ENCODE assay signal across 7 mouse cellular contexts in genomic region chr10:11491956-11492355, GRCm38 (mm10).
A peak's percentile ranks its signal among the peaks of the same experiment; 100 is the strongest.
DNase-seq lines count a peak whose midpoint lies in the region; ATAC-seq lines count a peak whose summit lies in the region.

No protein-coding gene starts in this region.

- no peak overlapping the region for H3K9ac ChIP-seq in heart, embryonic 14.5 days (ENCODE audit: low read length)

- H3K27ac ChIP-seq in heart, embryonic 14.5 days (replicated peaks in 1 of 2; ENCODE audit: control insufficient read depth in 1 of 2, insufficient read depth in 1 of 2, low read depth in 2 of 2, low read length in 2 of 2), result no peak overlapping the region

- H3K36me3 ChIP-seq in heart, embryonic 14.5 days (ENCODE audit: control insufficient read depth, insufficient read depth, low read length), result no peaks in the 10 kb centered on the region
- H3K36me3 ChIP-seq in megakaryocyte, embryonic 14.5 days (replicated peaks; ENCODE audit: low read length), result no peaks in the 10 kb centered on the region

- H3K9me3 ChIP-seq in heart, embryonic 14.5 days (ENCODE audit: control insufficient read depth, low read length), result peaks cover 13% of the 10 kb centered on the region
- H3K9me3 ChIP-seq in megakaryocyte, embryonic 14.5 days, result peaks cover 13% of the 10 kb centered on the region

- peak; percentile 98 for ATAC-seq in common myeloid progenitor, adult 5-6 weeks (replicated peaks; ENCODE audit: low read depth, poor library complexity, severe bottlenecking)
- ATAC-seq in heart, embryonic 14.5 days (ENCODE audit: insufficient number of reproducible peaks, insufficient read depth, low FRiP score, low read depth), result peak; percentile 100

- WGBS in heart, embryonic 14.5 days, result 47% methylated on average over 28 of the region's 28 CpGs

- H3K4me2 ChIP-seq in heart, embryonic 14.5 days (ENCODE audit: low read length), result no peak overlapping the region

- no peaks in the 10 kb centered on the region for H3K4me1 ChIP-seq in heart, embryonic 14.5 days (ENCODE audit: control insufficient read depth in 2 of 2, insufficient read depth in 2 of 2, low read length in 2 of 2)
- no peaks in the 10 kb centered on the region for H3K4me1 ChIP-seq in megakaryocyte, embryonic 14.5 days

- H3K27me3 ChIP-seq in heart, embryonic 14.5 days (ENCODE audit: control insufficient read depth, insufficient read depth, low read length), result no peaks in the 10 kb centered on the region
- H3K27me3 ChIP-seq in megakaryocyte, embryonic 14.5 days (replicated peaks), result no peaks in the 10 kb centered on the region

- peak; percentile 39 to 70 for DNase-seq in CD8-positive naive resting alpha-beta T cell, adult 2 months (ENCODE audit: low read depth in 2 of 2, low spot score in 2 of 2)
- peak; percentile 81 for DNase-seq in R1 (ENCODE audit: low read depth, low spot score)
- peak; percentile 65 to 72 for DNase-seq in kidney, postnatal 4 days
- peak; percentile 65 for DNase-seq in right cerebral cortex, postnatal 25 days

- H3K4me3 ChIP-seq in heart, embryonic 14.5 days (ENCODE audit: control insufficient read depth in 1 of 2, insufficient read depth in 1 of 2, low read depth in 1 of 2, low read length in 2 of 2), result no peak overlapping the region
- H3K4me3 ChIP-seq in megakaryocyte, embryonic 14.5 days (replicated peaks), result peak overlapping the region; percentile 1
